Mouse (Mus musculus): ENCODE data around the gene Bbip1. TPM values are rescaled to one million over a fixed set of nuclear protein-coding genes. Genes with fewer than 3 reads are reported as not detected.
"Not testable (repeated sequence)": the region's sequence is repeated elsewhere in the genome, so short reads cannot be mapped to it uniquely, and the experiment has no call there.

The Bbip1 gene
- polyA plus RNA-seq, 1 experiment from 2014 or later = 83.3 TPM

- no peak overlapping the region for H3K4me3 ChIP-seq
- no peak for ATAC-seq (ENCODE audit: low FRiP score, low read depth)
- H3K27ac ChIP-seq = no peak overlapping the region
- H3K9ac ChIP-seq = no peak overlapping the region
- H3K4me2 ChIP-seq (replicated peaks) = no peak overlapping the region
- peaks cover 89% of the 10 kb centered on the region for H3K36me3 ChIP-seq
- H3K9me3 ChIP-seq = no peaks in the 10 kb centered on the region
- H3K27me3 ChIP-seq = no peaks in the 10 kb centered on the region
- H3K4me1 ChIP-seq = no peaks in the 10 kb centered on the region
- WGBS = 85% methylated on average over 4 of the region's 4 CpGs
Measured at GRCm38 (mm10) chr19:53914950-53915349, 29.5 kb downstream of the Bbip1 start.

DNA sequence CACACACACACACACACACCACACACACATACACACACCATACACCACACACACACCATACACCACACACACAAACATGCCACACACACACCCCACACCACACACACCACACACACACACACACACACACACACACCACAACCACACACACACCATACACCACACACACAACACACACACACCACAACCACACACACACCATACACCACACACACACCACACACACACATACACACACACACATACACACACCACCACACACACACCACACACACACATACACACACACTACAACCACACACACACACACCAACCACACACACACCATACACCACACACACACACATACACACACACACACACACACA is 37.7 kb downstream of the Bbip1 start:
- peaks cover 30% of the 10 kb centered on the region for H3K4me1 ChIP-seq
- ATAC-seq (ENCODE audit: low FRiP score, low read depth) = not testable (repeated sequence)

DNA sequence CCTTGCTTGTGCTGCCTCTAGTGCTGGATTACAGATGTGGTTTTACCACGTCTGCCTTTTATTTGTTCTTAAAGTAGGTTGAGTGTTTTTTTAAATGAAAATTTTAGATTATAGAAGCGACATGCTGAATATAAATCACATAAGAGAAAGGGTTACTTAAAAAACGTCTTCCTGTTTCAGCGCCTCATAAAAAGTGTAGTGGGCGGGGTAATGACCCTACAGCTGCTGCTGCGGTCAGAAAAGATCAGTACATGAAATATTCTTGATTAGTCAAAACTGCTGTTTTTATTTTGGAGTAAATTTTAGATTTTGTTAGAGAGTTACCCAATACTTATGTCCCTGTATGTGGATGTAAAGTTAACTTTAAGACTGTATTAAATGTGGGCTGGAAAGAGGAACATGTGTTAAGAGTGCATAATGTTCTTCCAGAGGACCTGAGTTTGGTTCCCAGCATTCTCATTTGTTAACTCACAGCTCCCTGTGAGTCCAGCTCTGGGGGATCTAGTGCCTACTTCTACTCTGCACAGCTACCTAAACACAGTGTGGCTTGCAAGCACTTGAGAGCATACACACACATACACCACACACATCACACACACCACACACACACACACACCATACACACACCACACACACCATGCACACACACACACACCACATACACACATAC is 38.3 kb downstream of the Bbip1 start:
- no peaks in the 10 kb centered on the region for H3K9me3 ChIP-seq
- 19% methylated on average over 6 of the region's 6 CpGs for WGBS
- peaks cover 35% of the 10 kb centered on the region for H3K4me1 ChIP-seq
- H3K36me3 ChIP-seq = peaks cover 27% of the 10 kb centered on the region
- H3K9ac ChIP-seq = no peak overlapping the region
- 0 out of 2 replicates have a peak overlapping the region, but pooled peaks have one; percentile 10 for H3K27ac ChIP-seq
- H3K4me3 ChIP-seq = peak overlapping the region; percentile 23; the same call in 1 of the 2 replicates
- peak overlapping the region; percentile 73 for H3K4me2 ChIP-seq (replicated peaks)
- no peak for ATAC-seq (ENCODE audit: low FRiP score, low read depth)
- H3K27me3 ChIP-seq = no peaks in the 10 kb centered on the region

More for the DNA sequence above, 37.7 kb downstream of the Bbip1 start:
- not testable (repeated sequence) for H3K27me3 ChIP-seq; H3K9ac ChIP-seq; H3K4me2 ChIP-seq (replicated peaks); H3K4me3 ChIP-seq; H3K9me3 ChIP-seq; H3K27ac ChIP-seq
- H3K36me3 ChIP-seq = peaks cover 30% of the 10 kb centered on the region

DNA sequence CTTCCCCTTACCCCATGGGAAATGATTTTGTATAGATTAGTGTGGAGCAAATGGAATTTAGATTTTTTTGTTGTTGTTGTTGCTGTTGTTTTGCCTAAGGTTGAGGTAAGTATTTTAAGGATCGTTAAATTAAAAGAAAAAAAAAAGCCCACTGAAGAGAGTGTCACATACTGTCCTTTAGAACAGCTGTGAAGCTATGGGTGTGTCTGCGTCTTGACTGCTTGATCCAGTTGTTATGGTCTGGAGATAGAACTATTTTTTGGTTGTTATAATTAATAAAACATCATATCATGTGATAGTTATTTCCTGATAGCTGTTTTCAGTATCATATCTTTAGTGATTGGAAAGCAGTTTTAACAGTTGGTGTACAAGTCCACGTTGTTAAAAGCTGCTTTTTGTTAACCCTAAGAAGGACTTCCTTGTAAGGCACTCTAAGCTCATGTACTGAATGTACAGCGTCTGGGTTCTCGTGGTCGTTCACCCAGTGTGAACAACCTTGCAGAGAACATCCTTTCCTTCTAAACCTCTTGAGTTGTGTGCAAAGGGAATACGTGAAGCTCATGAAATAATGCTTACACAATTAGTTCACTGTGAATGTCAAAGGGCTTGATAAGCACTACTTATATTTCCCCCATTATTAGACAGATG is 39.5 kb downstream of the Bbip1 start:
- H3K9ac ChIP-seq = peak overlapping the region; percentile 15; the same call in 1 of the 2 replicates
- H3K27ac ChIP-seq = no peak overlapping the region
- WGBS = 70% methylated on average over 7 of the region's 7 CpGs
- peaks cover 16% of the 10 kb centered on the region for H3K36me3 ChIP-seq
- H3K9me3 ChIP-seq = no peaks in the 10 kb centered on the region
- peak overlapping the region; percentile 97 for H3K4me3 ChIP-seq
- H3K27me3 ChIP-seq = no peaks in the 10 kb centered on the region
- H3K4me2 ChIP-seq (replicated peaks) = peak overlapping the region; percentile 73
- ATAC-seq (ENCODE audit: low FRiP score, low read depth) = no peak
- peaks cover 48% of the 10 kb centered on the region for H3K4me1 ChIP-seq

- peak overlapping the region; percentile 90 for H3K27ac ChIP-seq
- H3K36me3 ChIP-seq = peaks cover 6% of the 10 kb centered on the region
- peaks cover 53% of the 10 kb centered on the region for H3K4me1 ChIP-seq
- H3K9ac ChIP-seq = peak overlapping the region; percentile 95
- ATAC-seq (ENCODE audit: low FRiP score, low read depth) = peak; percentile 65
- WGBS = under 1% methylated on average over 66 of the region's 83 CpGs
- no peaks in the 10 kb centered on the region for H3K9me3 ChIP-seq
- no peaks in the 10 kb centered on the region for H3K27me3 ChIP-seq
- H3K4me2 ChIP-seq (replicated peaks) = peak overlapping the region; percentile 73
- peak overlapping the region; percentile 97 for H3K4me3 ChIP-seq
Measured at GRCm38 (mm10) chr19:53903507-53904321, 40.7 kb downstream of the Bbip1 start.

GRCm38 (mm10) chr19:53902739-53903487 is 41.5 kb downstream of the Bbip1 start:
- peak overlapping the region; percentile 95 for H3K9ac ChIP-seq
- no peaks in the 10 kb centered on the region for H3K27me3 ChIP-seq
- H3K4me1 ChIP-seq = peaks cover 60% of the 10 kb centered on the region
- no peaks in the 10 kb centered on the region for H3K36me3 ChIP-seq
- peak; percentile 98 for ATAC-seq (ENCODE audit: low FRiP score, low read depth)
- under 1% methylated on average over 61 of the region's 61 CpGs for WGBS
- peak overlapping the region; percentile 97 for H3K4me3 ChIP-seq
- peak overlapping the region; percentile 90 for H3K27ac ChIP-seq
- H3K9me3 ChIP-seq = no peaks in the 10 kb centered on the region
- peak overlapping the region; percentile 73 for H3K4me2 ChIP-seq (replicated peaks)

DNA sequence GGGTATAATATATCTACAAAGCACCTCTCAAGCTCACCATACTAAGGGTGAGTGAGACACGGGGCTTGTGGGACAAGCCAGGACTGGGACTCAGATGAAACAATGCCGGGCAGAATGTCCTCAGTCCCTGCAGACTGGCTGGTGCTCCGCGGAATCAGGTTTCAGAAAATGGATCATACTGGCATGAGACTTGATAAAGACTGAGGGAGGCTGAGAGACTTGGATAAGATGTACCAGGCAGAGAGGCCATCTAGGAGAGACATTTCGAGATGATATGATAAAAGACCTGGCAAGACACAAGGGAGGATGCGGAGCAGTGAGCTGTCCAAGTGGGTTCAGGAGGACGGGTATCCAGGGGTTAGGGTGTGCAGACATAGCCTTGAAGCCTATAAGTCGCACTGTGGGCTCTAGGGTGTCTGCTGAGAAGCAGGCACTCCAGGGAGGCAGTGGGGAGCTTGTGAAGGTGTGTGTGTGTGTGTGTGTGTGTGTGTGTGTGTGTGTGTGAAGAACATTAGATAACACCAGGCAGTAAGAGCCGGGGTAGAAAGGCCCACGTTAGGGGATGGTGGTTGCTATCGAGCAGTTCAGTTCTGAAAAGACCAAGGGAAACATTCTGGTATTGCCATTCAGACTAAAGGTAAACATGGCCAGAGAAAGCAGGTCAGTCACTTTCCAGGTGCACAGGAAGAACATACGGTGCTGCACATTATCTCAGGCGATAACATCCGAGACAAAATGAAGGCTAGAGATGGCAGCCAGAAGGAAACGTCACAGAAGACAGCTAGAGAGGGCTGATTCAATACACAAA is 42.3 kb downstream of the Bbip1 start:
- Histone ChIP-seq H3K36me3 (no peaks in the 10 kb centered on the region), H3K4me3 (peak overlapping the region; percentile 97), H3K4me2 (replicated peaks) (peak overlapping the region; percentile 73), H3K27ac (peak overlapping the region; percentile 85), H3K9ac (peak overlapping the region; percentile 70), H3K9me3 (no peaks in the 10 kb centered on the region), H3K27me3 (no peaks in the 10 kb centered on the region), H3K4me1 (peaks cover 62% of the 10 kb centered on the region)
- ATAC-seq (ENCODE audit: low FRiP score, low read depth) = no peak
- WGBS = 58% methylated on average over 15 of the region's 15 CpGs

- no peak overlapping the region for H3K27ac ChIP-seq
- H3K4me2 ChIP-seq (replicated peaks) = no peak overlapping the region
- H3K4me3 ChIP-seq = no peak overlapping the region
- no peaks in the 10 kb centered on the region for H3K9me3 ChIP-seq
- H3K36me3 ChIP-seq = no peaks in the 10 kb centered on the region
- no peak for ATAC-seq (ENCODE audit: low FRiP score, low read depth)
- H3K4me1 ChIP-seq = peaks cover 60% of the 10 kb centered on the region
- 0 out of 2 replicates have a peak overlapping the region, but pooled peaks have one; percentile 4 for H3K9ac ChIP-seq
- H3K27me3 ChIP-seq = no peaks in the 10 kb centered on the region
- 79% methylated on average over 14 of the region's 14 CpGs for WGBS
Measured at GRCm38 (mm10) chr19:53899941-53900610, 44.4 kb downstream of the Bbip1 start.

DNA sequence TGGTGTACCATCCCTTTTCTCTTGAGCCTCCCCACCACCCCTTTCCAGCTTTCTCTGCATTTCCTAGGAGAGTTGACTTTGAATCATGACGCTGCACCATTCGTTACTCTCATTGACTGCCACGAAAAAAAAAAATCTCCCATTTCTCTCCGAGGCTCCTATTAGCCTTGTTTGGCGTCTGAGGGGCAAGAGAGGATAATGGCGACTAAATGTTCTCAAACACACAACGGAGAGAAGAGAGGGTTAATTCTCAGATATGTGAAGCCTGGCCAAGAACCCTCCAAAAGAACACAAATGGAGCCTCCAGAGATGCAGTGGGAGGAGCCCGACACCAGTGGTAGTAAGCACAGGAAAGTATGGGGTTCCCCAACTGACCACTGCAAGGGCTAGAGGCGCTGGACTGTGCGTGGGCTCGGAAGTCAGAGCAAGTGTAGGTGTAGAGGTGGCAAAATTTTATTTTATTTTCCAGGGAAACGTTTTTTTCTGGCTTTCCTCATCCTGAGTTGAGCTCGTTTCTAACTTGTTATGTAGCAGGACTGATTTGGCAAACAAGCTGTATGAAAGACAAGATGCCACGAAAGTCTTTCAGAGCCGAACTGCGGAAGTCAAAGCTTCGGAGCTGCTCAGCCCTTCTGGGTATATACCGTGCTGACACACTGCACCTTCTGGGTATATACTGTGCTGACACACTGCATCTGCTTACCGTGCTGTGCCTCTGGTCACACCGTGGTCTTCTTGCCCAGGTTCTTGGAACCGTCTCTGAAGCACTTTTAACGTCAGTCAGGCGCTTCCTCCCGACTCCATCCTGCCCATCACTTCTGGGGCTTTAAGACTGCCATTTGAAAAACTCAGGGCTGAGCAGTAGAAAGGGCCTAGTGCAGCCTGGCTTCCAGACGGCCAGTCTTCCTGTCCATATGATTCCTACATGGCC is 45.2 kb downstream of the Bbip1 start:
- no peak overlapping the region for H3K4me3 ChIP-seq
- H3K36me3 ChIP-seq = no peaks in the 10 kb centered on the region
- no peak overlapping the region for H3K4me2 ChIP-seq (replicated peaks)
- no peaks in the 10 kb centered on the region for H3K9me3 ChIP-seq
- no peaks in the 10 kb centered on the region for H3K27me3 ChIP-seq
- peaks cover 62% of the 10 kb centered on the region for H3K4me1 ChIP-seq
- H3K9ac ChIP-seq = 0 out of 2 replicates have a peak overlapping the region, but pooled peaks have one; percentile 4
- H3K27ac ChIP-seq = no peak overlapping the region
- WGBS = 78% methylated on average over 25 of the region's 25 CpGs
- no peak for ATAC-seq (ENCODE audit: low FRiP score, low read depth)

- Histone ChIP-seq H3K36me3 (no peaks in the 10 kb centered on the region), H3K27me3 (no peaks in the 10 kb centered on the region), H3K4me2 (replicated peaks) (no peak overlapping the region), H3K4me1 (peaks cover 70% of the 10 kb centered on the region), H3K9ac (no peak overlapping the region), H3K9me3 (no peaks in the 10 kb centered on the region), H3K4me3 (no peak overlapping the region), H3K27ac (no peak overlapping the region)
- 76% methylated on average over 4 of the region's 4 CpGs for WGBS
- no peak for ATAC-seq (ENCODE audit: low FRiP score, low read depth)
Measured at GRCm38 (mm10) chr19:53898498-53898897, 45.9 kb downstream of the Bbip1 start.

Measured in limb, embryonic 13.5 days (tissue).